Mouse (Mus musculus): ENCODE data around the gene Ash1l. TPM values are rescaled to one million over a fixed set of nuclear protein-coding genes. Genes with fewer than 3 reads are reported as not detected.

Ash1l gene
- polyA plus RNA-seq, 1 experiment = 3.9 TPM

- Histone ChIP-seq H3K27me3 (ENCODE audit: control insufficient read depth, insufficient read depth, low read length) (no peaks in the 10 kb centered on the region), H3K36me3 (ENCODE audit: control insufficient read depth, insufficient read depth, low read length) (no peaks in the 10 kb centered on the region), H3K4me3 (ENCODE audit: low read depth, low read length) (no peak overlapping the region), H3K27ac (ENCODE audit: insufficient read depth, low read depth, low read length) (no peak overlapping the region), H3K4me1 (ENCODE audit: control insufficient read depth, insufficient read depth, insufficient read length, low read length) (no peaks in the 10 kb centered on the region)
- WGBS = 60% methylated on average over 2 of the region's 2 CpGs
- TF ChIP-seq POLR2A (IDR thresholded peaks at IDR 0.05; ENCODE audit: low read depth, low read length) = no peak
These were observed 172.9 kb downstream of the Ash1l start for GRCm38 (mm10) chr3:89123313-89123712.

GRCm38 (mm10) chr3:89124241-89124640 is 173.8 kb downstream of the Ash1l start:
- Histone ChIP-seq H3K27me3 (ENCODE audit: control insufficient read depth, insufficient read depth, low read length) (no peaks in the 10 kb centered on the region), H3K27ac (ENCODE audit: insufficient read depth, low read depth, low read length) (no peak overlapping the region), H3K4me3 (ENCODE audit: low read depth, low read length) (no peak overlapping the region), H3K36me3 (ENCODE audit: control insufficient read depth, insufficient read depth, low read length) (no peaks in the 10 kb centered on the region), H3K4me1 (ENCODE audit: control insufficient read depth, insufficient read depth, insufficient read length, low read length) (no peaks in the 10 kb centered on the region)
- TF ChIP-seq POLR2A (IDR thresholded peaks at IDR 0.05; ENCODE audit: low read depth, low read length) (no peak), CTCF (IDR thresholded peaks at IDR 0.05; ENCODE audit: extremely low read depth, insufficient read length, insufficient replicate concordance, low read depth, low read length) (no peak)
- 60% methylated on average over 3 of the region's 3 CpGs for WGBS

GRCm38 (mm10) chr3:89125981-89126380 is 175.6 kb downstream of the Ash1l start:
- no peak for TF ChIP-seq POLR2A (IDR thresholded peaks at IDR 0.05; ENCODE audit: low read depth, low read length)
- TF ChIP-seq CTCF (IDR thresholded peaks at IDR 0.05; ENCODE audit: extremely low read depth, insufficient read length, insufficient replicate concordance, low read depth, low read length) = no peak
- WGBS = 95% methylated on average over 3 of the region's 3 CpGs
- no peak overlapping the region for H3K27ac ChIP-seq (ENCODE audit: insufficient read depth, low read depth, low read length)

More at GRCm38 (mm10) chr3:89125981-89126380, 175.6 kb downstream of the Ash1l start:
- no peaks in the 10 kb centered on the region for H3K4me1 ChIP-seq (ENCODE audit: control insufficient read depth, insufficient read depth, insufficient read length, low read length)
- no peak overlapping the region for H3K4me3 ChIP-seq (ENCODE audit: low read depth, low read length)
- no peaks in the 10 kb centered on the region for H3K36me3 ChIP-seq (ENCODE audit: control insufficient read depth, insufficient read depth, low read length)
- no peaks in the 10 kb centered on the region for H3K27me3 ChIP-seq (ENCODE audit: control insufficient read depth, insufficient read depth, low read length)

Other genes starting within 250 kb of the Ash1l start
- gene Rit1, start 233.8 kb upstream of the Ash1l start, polyA plus RNA-seq (2012; rRNA removed) = 13.2 and 21.5 TPM in 2 replicates
- 1.8 and 1.9 TPM in 2 replicates for gene Syt11, start 175.5 kb upstream of the Ash1l start, polyA plus RNA-seq (2012; rRNA removed)
- gene Gon4l, start 115.4 kb upstream of the Ash1l start, polyA plus RNA-seq (2012; rRNA removed) = 4.5 and 8.7 TPM in 2 replicates
- 7.6 and 12.4 TPM in 2 replicates for gene Msto1, start 36.6 kb upstream of the Ash1l start, polyA plus RNA-seq (2012; rRNA removed)
- 12.9 and 26.8 TPM in 2 replicates for gene Dap3, start 559 bp downstream of the Ash1l start, polyA plus RNA-seq (2012; rRNA removed)
- 26.9 and 45.2 TPM in 2 replicates for gene Rusc1, start 142.7 kb downstream of the Ash1l start, polyA plus RNA-seq (2012; rRNA removed)
- not detected in 2 replicates for gene Gm43738, start 150.5 kb downstream of the Ash1l start, polyA plus RNA-seq (2012; rRNA removed)
- gene Fdps, start 151.3 kb downstream of the Ash1l start, polyA plus RNA-seq (2012; rRNA removed) = 47.8 and 81.3 TPM in 2 replicates
- 264 and 580 TPM in 2 replicates for gene Pklr, start 185.5 kb downstream of the Ash1l start, polyA plus RNA-seq (2012; rRNA removed)
- gene Hcn3, start 209.6 kb downstream of the Ash1l start, polyA plus RNA-seq (2012; rRNA removed) = 0.30 and 1.3 TPM in 2 replicates
- gene Clk2, start 214.2 kb downstream of the Ash1l start, polyA plus RNA-seq (2012; rRNA removed) = 20.6 and 27.7 TPM in 2 replicates
- 57.0 and 96.1 TPM in 2 replicates for gene Scamp3, start 226.9 kb downstream of the Ash1l start, polyA plus RNA-seq (2012; rRNA removed)
- 14.0 and 19.4 TPM in 2 replicates for gene Fam189b, start 232.5 kb downstream of the Ash1l start, polyA plus RNA-seq (2012; rRNA removed)